Mouse (Mus musculus) left cerebral cortex, postnatal 10 days (tissue): ENCODE measurements around the gene Immp2l. TPM values are rescaled to one million over a fixed set of nuclear protein-coding genes. Genes with fewer than 3 reads are reported as not detected.
A peak's percentile ranks its signal among the peaks of the same experiment; 100 is the strongest.
"Not testable (repeated sequence)": the region's sequence is repeated elsewhere in the genome, so short reads cannot be mapped to it uniquely, and the experiment has no call there.

Experiments used
- DNase-seq, 2 experiments: peaks; one replicate each; pipeline ENCODE4 v3.0.0; 2021 to 2022; ENCODE audit warnings: low spot score in 2 of 2, mixed read lengths in 1 of 2; ENCODE audit errors: extremely low spot score in 1 of 2
- intact Hi-C: fragments of 180-260 bp; cut with DNase I; formaldehyde crosslinking; loops from one replicate; pipeline ENCODE4 v1.15.1; 2025
- total RNA-seq, 2 experiments: library from RNA; stranded (reverse); gene quantifications; 2 replicates each; pipeline ENCODE4 v1.2.3; 2021

Gene Immp2l
- total RNA-seq, 2 experiments from 2014 or later: 3.1 to 4.7 TPM

DNA sequence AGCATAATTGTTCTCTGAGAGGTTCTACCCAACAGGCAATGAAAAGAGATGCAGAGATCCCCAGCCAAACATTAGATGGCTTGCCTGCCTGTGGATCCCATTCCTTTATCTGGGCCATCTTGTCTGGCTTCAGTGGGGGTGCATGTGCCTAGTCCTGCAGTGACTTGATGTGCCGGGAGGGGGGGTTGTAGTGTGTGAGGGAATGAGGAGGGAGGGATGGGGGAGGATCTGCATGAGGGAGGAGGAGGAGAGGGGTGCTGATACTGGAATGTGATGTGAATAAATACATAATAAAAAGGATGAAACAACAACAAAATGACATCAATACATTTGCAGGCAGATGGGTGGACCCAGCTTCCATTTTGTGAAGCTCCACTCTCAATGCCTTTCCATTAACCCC lies 658.3 kb downstream of the Immp2l start:
- no peak for DNase-seq
- intact Hi-C loops: no loop called here

DNA sequence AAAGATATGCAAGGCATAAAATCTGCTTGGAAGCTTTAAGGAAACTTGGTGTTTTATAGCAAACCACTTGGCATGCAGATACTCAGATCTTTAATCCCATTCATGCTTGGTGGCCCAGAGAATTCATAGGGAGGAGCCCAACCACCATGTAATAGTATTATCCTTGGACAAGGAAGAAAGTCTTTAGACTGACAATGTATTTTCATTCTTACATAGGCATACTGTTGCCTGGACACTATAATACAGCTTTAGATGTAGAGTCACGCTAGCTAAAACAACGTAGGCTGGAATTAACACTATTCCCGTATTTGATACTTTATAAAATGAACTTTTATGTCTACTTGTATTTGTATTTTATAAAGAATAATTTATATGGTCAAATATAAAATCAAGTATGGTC lies 665.9 kb downstream of the Immp2l start:
- DNase-seq: no peak
- intact Hi-C loops: no loop called here

DNA sequence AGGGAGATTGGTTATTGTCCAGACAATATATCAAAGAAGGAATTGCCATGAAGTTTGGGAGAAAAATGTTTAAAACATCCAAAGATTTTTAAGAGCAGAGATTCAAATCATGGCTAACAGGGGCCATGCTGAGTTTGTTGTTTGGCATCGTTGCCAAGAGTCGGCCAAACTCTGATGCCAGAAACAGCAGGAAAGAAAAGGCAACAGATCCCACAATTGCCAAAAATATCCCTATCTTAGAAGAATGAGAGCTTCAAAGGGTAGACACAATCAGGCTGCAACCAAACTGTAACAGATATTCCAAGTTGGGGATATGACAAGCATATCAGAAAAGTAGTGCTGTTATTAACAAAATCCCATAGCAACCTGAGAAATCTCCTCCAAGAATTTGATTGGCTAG lies 686.7 kb downstream of the Immp2l start:
- no peak for DNase-seq

DNA sequence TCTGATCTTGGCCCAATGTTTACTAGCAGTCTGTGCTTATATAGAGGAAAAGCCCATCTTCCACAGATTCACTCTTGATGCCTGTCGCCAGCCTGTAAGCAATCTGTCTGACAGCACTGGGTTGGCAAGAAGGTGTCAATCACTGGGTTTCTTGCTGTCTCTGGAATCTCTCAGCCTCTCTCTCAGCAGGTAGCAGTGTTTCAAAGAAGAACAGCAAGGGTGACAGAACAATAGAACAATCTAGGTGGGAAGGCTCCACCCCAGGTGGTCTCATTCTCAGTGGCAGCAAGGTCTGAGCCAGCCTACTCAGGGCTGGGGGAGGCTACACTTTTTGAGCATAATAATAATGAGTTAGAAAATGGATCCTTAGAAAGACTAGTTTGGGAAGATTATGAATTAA lies 693.1 kb downstream of the Immp2l start:
- no peak for DNase-seq
- intact Hi-C loops: no loop called here

More for the DNA sequence above, 686.7 kb downstream of the Immp2l start:
- intact Hi-C loops: no loop called here

DNA sequence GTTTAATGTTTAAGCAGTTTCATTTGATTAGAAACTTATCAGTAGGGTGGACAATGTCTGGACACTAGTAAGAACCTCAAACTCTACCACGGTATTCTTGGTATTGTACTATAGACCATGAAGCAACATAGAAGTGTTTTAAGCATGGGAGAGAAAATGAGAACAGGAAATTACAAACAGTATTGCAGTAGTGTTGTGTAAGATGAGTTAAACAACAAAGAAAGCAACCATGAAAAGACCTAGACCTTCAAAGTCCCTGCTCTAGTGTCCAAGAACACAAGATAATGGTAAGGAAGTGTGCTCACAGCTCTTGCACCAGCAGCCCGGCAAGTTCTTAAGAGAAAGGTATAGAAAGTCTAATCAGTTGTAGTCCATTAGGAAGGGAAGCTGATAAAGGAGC lies 700.7 kb downstream of the Immp2l start:
- intact Hi-C loops: no loop called here
- no peak for DNase-seq

DNA sequence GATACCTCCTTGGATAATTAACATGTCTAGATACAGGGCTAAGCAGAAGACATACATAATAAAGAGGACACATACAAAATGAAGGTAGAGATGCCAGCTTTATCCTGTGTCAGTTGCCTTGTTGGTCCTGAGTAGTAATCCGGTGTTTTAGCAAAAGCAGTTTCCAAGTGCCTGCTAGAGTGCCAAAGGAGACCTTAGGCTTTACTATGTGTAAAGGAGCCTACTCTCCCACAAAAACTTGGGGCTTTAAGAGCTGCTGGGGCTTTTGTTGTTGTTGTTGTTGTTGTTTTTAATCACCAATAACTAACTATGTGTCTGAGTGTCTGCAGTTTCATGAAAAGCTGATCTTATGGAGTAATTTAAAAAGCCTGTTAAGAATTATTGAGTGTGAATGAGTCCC lies 702.8 kb downstream of the Immp2l start:
- intact Hi-C loops: no loop called here

DNA sequence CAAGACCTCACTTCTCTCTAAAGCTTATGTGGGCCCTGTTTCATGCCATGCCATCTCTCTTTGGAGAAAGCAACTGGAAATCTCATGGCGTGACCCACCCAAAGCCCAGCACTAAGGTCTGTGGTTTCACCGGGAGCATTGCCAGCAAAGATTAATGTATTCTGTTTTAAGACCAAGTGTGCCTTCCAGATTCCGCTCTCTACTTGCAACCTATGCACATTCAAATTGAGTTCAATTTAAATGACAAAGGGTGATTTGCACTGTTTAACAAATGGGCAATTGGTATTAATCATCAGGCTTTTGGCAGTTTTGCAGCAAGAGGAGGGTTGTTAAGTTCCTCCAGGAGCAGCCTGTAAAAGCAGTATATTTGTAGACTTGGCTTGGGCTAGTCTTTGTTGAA lies 703.3 kb downstream of the Immp2l start:
- DNase-seq: peak in 1 of 2 experiments; percentile 22

More for the DNA sequence above, 702.8 kb downstream of the Immp2l start:
- DNase-seq: no peak

DNA sequence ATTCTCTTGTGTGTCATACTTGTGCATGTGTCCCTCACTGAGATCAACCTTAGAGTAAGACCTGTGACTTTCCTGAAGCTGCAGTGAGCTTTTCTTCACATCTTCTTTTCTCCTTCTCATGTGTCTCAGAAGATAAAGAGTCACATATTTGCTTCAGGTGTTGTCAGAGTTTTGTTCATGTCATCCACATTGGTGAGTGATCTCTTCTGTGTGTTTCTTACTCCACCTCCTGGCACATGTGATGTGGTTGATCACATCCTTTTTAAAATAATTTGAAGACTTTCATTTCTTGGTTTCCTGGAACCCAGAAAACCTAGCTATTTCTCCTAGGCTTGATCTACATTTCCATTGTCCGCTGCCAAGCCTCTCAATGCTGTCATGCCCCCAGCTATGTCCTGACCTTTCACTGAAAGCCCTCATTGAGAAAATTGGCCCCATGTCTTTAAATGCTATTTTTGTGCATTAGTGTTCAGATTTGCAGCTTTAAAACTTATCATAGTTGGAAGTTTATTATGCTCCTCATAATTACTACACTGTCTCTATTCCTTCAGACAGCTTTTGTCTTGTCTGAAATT lies 704.0 kb downstream of the Immp2l start:
- intact Hi-C loops: no loop called here

More for the DNA sequence above, 703.3 kb downstream of the Immp2l start:
- intact Hi-C loops: no loop called here

DNA sequence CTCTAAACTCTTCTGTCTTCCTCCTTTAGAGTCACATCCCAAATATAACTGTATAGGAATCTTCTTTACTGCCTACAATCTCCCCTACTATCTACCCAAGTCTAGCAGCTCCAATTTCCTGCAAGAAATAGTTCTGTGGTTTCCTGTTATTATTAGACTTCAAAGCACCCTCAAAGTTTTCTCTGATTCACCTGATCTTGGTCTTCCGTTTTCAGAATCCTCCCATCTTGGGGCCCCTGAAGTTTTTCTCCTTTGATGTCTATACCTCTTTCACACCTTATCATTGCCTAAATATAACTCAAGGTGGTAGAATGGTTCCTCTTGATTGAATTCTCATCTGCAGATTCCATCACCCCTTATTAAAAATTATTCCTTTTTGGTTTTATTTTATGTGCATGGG lies 704.6 kb downstream of the Immp2l start:
- DNase-seq: no peak
- intact Hi-C loops: no loop called here

More for the DNA sequence above, 704.0 kb downstream of the Immp2l start:
- no peak for DNase-seq

DNA sequence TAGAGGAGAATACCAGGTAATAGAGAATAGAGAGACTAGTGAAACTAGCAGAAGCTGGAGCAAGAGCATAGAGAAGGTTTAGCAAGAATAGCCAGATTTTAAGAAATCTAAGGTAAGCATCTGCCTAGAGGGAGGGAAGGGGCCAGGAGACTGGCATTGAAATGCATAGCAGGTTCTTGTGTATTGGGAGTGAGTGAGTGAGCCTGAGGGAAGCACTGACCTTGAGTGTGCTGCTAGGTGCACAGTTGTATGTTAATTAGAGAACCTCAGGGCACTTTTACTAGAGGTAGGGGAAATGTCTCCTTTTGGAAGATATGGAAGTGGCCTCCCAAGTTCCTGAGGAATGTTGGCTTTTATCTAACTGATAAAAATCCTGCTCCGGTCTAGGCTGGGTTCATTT lies 705.9 kb downstream of the Immp2l start:
- DNase-seq: no peak
- intact Hi-C loops: no loop called here

DNA sequence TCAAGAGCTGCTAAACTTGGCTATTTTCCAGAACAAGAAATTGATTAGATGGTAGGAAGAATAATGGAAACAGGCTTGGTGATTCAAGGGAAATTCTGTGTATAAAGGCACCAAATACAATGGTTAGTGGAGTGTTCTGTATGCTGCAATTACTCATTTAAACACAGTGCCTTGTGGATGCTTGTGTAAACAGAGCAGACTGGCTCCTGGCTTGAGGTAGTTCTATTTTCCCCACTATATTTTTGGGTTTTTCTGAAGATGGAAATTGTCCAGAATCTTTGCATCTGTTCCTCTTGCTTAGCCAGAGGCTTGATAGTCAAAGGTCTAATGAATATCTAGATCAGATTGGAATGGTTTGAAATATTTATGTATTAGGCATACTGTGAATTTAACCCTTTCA lies 709.3 kb downstream of the Immp2l start:
- intact Hi-C loops: no loop called here
- DNase-seq: no peak

DNA sequence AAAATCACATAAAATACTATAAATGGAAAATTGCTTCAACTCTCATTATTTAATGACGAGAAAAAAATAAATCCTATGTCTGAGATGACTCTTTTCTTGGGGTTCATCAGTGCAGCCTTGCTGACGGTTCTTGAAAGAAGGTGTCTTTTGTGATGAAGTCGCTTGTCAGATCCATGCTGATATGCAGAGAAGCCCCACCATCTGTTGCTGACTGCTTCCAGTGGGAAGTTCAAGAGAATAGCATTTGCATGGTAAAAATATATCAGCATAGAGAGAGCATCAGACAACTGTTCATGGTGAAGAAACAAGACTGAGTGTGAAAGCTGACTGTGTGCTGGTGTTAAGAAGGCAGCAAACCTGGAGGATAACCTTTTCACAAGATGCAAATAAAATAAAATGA lies 719.0 kb downstream of the Immp2l start:
- peak in 1 of 2 experiments; percentile 13 for DNase-seq

DNA sequence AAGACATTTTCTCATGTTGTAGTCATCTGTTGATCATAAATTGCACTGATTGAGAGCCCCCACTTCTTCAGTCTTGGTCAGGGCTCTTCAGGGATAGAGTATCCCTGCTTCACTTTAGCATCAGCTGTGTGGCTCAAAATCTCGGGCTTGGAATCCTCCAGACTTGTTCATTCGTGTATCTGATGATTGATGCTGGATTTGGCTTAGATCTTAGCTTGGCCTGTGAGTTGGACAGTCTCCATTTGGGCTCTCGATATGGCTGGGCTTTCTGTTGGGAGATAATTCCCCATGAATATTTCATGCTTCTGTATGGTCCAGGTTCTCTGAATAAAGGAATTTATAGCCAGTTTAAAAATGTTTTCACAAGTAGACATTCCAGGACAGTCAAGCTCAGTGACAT lies 739.5 kb downstream of the Immp2l start:
- no peak for DNase-seq
- intact Hi-C loops: no loop called here

More for the DNA sequence above, 719.0 kb downstream of the Immp2l start:
- intact Hi-C loops: no loop called here

DNA sequence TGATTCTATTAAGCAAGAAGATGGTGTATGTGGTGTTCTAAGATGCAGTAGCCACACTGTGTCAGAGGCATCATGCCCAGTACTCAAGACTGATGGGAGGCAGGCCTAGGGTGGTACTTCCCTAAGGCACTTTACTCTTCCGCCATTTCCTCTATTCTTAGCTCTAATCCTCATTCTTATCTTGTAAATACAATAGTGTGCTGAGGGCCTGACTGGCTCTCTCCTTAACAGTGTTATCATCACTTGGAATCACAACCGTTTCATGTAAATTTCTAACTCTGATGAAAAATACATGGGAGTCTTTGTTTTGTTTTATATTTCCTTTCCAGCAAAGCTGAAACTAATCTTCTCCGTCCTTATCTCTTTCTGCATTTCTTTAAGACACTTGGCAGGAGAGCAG lies 750.1 kb downstream of the Immp2l start:
- DNase-seq: no peak

DNA sequence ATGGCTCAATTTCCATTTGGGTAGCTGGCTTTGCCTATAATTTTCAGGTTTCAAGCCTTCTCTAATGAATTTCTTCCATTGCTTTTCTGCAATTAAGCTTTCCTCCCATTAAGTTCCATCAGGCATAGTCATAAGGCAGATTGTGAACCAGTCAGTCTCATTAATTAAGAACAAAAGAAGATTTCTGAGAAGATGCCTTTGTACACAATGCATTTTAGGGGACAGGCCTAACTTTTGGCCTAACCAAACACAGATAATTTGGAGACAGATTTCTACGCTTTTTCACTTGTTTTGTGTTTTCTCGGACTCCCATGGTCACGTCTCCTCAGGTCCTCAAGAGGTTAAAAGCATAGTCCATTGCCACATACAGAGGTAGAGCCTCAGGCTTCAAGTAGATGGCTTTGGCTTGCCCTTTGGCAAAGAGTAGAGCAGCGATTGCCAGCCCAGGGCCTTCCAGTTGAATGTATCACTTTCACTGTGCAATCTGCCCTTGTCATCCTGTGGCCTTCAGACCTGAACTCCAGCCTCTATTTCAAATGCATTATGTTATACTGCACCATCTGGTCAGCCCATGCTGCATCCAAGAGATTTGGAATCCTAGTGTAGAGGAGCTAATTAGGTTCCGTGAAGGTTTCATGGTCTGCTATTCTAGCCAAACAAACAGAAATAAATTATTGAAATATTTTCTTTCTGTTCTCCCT lies 750.9 kb downstream of the Immp2l start:
- no peak for DNase-seq
- intact Hi-C loops: no loop called here

More for the DNA sequence above, 750.1 kb downstream of the Immp2l start:
- intact Hi-C loops: no loop called here

DNA sequence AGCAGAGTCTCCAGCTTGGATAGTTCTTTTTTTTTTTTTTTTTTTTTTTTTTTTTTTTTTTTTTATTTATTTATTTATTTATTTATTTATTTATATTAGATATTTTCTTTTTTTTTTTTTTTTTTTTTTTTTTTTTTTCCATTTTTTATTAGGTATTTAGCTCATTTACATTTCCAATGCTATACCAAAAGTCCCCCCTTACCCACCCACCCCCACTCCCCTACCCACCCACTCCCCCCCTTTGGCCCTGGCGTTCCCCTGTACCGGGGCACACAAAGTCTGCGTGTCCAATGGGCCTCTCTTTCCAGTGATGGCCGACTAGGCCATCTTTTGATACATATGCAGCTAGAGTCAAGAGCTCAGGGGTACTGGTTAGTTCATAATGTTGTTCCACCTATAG lies 753.9 kb downstream of the Immp2l start:
- intact Hi-C loops, DNase-seq: not testable (repeated sequence)

DNA sequence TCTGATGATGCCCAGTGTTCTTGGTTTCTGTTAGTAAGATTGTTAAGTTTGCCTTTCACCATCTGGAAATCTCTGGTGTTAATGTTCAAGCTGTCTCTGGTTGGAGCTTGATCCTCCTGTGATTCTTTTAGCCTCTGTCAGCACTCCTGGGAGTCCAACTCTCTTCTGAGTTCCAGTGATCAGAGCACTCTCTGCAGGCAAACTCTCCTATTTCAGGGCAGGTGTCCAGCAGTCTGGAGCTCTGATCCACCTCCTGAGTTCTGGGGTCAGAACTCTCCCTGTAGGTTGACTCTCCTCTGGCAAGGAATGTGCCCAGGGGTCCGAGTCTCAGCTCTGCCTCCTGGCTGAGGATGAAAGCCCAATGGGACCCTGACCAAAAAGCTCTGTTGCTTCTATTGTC lies 769.8 kb downstream of the Immp2l start:
- DNase-seq, intact Hi-C loops: not testable (repeated sequence)

DNA sequence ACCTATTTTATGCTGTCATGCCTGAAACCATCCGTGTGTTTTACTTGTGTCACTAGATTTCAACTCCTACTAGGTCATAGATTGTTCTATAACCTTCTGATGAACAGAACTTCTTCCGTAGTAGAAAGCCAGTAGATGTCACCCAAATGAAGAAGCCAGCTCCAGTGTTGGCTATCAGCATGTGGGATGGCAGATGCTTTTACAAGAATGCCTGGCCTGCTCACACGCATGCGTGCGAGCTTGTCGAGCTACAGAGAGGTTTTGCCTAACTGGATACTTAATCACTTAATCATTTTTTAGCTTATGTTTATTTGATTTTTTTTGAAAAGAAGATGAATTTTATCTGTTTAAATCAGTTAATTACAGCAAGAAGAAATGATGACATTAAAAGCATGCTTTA lies 805.6 kb downstream of the Immp2l start:
- intact Hi-C loops: no loop called here
- no peak for DNase-seq

DNA sequence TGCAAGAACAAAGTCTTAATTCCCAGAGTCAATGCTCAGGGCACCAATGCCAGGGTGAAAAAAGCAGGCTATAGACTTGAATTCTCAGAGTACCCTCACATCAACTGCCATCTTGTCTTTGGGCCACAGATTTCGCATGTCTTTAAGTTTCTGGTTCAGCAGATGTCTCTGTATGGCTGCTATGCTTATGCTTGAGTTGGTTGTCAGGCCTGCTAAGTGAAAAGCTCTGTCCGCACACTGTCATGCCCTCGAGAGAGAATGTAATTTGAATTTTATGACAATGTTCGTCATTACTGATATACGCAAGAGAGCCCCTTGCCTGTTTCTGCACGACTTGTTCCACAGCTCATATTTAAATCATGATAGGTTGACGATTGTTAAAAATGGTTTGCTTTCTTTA lies 807.8 kb downstream of the Immp2l start:
- intact Hi-C loops: no loop called here
- no peak for DNase-seq

DNA sequence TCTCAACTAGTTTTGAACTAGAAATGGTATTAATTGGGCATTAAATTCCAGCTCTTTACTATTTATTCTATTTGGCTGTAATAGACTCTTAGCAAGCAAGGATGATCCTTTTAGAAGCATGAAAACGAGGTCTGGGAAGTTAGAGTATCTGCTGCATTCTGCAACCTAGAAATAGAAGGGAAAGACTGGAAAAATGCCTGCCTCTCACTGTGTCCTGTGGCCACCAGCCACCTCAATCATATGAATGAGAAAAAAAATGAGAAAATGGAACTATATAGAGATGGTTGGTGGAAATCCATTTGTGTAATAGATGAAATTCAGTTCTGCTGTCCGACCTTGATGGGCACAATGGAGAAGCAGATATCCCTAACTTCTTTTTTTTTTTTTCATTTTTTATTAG lies 810.8 kb downstream of the Immp2l start:
- intact Hi-C loops: no loop called here
- DNase-seq: no peak
